Mouse (Mus musculus) hindbrain, embryonic 16.5 days (tissue): ENCODE measurements around the gene Rcan2. TPM values are rescaled to one million over a fixed set of nuclear protein-coding genes. Genes with fewer than 3 reads are reported as not detected.

Experiments used
- ATAC-seq: fragments of 200-750 bp; cut with Nextera tagmentation; 2 replicates; pipeline ENCODE4 v1.8.0; 2017; ENCODE audit warnings: moderate TSS enrichment, moderate library complexity
- H3K27ac ChIP-seq: fragments of 300-500 bp; sonication (generic); 2 replicates; pipeline ENCODE4 v1.5.1; 2014; ENCODE audit warnings: low read depth, mild to moderate bottlenecking, control low read depth, low read length, moderate library complexity
- H3K27me3 ChIP-seq: fragments of 300-500 bp; sonication (generic); replicated peaks from 2 replicates; pipeline ENCODE4 v1.6.1; 2014; ENCODE audit warnings: low read length; ENCODE audit not compliant: control insufficient read depth, insufficient read depth
- H3K36me3 ChIP-seq: fragments of 300-500 bp; sonication (generic); 2 replicates; pipeline ENCODE4 v1.6.1; 2014; ENCODE audit warnings: mild to moderate bottlenecking, low read length, moderate library complexity, mixed read lengths; ENCODE audit not compliant: control insufficient read depth, insufficient read depth
- H3K4me1 ChIP-seq: fragments of 300-500 bp; sonication (generic); 2 replicates; pipeline ENCODE4 v1.6.1; 2014; ENCODE audit warnings: low read depth, low read length; ENCODE audit not compliant: control insufficient read depth, insufficient read depth
- H3K4me2 ChIP-seq: fragments of 300-500 bp; sonication (generic); 2 replicates; pipeline ENCODE4 v1.6.1; 2014; ENCODE audit warnings: mild to moderate bottlenecking, low read length, control low read depth, moderate library complexity
- H3K4me3 ChIP-seq: fragments of 300-500 bp; sonication (generic); 2 replicates; pipeline ENCODE4 v1.5.1; 2014; ENCODE audit warnings: mild to moderate bottlenecking, low read length, control low read depth, moderate library complexity
- H3K9ac ChIP-seq: fragments of 300-500 bp; sonication (generic); 2 replicates; pipeline ENCODE4 v1.6.1; 2014; ENCODE audit warnings: low read depth, mild to moderate bottlenecking, control low read depth, low read length, moderate library complexity
- H3K9me3 ChIP-seq: fragments of 300-500 bp; sonication (generic); 2 replicates; pipeline ENCODE4 v1.6.1; 2014; ENCODE audit warnings: mild to moderate bottlenecking, low read length, moderate library complexity; ENCODE audit not compliant: control insufficient read depth
- WGBS: fragments of 180-500 bp; shearing (Covaris S2); extraction: QIAGEN DNeasy Blood & Tissue Kit; methylation state at CpG from one replicate; pipeline ENCODE4 v1.1.7; 2014; 5-methylcytosine and 5-hydroxymethylcytosine counted together
- polyA plus RNA-seq: library from polyadenylated mRNA; unstranded; fragments of >200 nt; fragmentation: Nextera tagmentation; extraction: Ambion mirVana; gene quantifications from 2 replicates; pipeline ENCODE4 v1.2.1, GENCODE M21; 2015

Rcan2 gene
- polyA plus RNA-seq, 1 experiment from 2014 or later: 136 TPM

GRCm38 (mm10) chr17:43846714-43847113 lies 45.6 kb downstream of the Rcan2 start:
- 76% methylated on average over 2 of the region's 2 CpGs for WGBS
- Histone ChIP-seq H3K4me1 (no peaks in the 10 kb centered on the region), H3K4me2 (no peak overlapping the region), H3K4me3 (no peak overlapping the region), H3K27ac (no peak overlapping the region), H3K9me3 (no peaks in the 10 kb centered on the region), H3K9ac (no peak overlapping the region), H3K36me3 (no peaks in the 10 kb centered on the region), H3K27me3 (no peaks in the 10 kb centered on the region)
- no peak for ATAC-seq

GRCm38 (mm10) chr17:43848903-43849302 lies 47.8 kb downstream of the Rcan2 start:
- 74% methylated on average over 3 of the region's 3 CpGs for WGBS
- Histone ChIP-seq H3K36me3 (no peaks in the 10 kb centered on the region), H3K4me2 (no peak overlapping the region), H3K4me3 (no peak overlapping the region), H3K9ac (no peak overlapping the region), H3K9me3 (no peaks in the 10 kb centered on the region), H3K27ac (no peak overlapping the region), H3K4me1 (no peaks in the 10 kb centered on the region), H3K27me3 (no peaks in the 10 kb centered on the region)
- no peak for ATAC-seq

GRCm38 (mm10) chr17:43855132-43855531 lies 54.0 kb downstream of the Rcan2 start:
- ATAC-seq: no peak
- Histone ChIP-seq H3K9me3 (no peaks in the 10 kb centered on the region), H3K4me3 (no peak overlapping the region), H3K9ac (no peak overlapping the region), H3K27ac (no peak overlapping the region), H3K4me1 (no peaks in the 10 kb centered on the region), H3K36me3 (no peaks in the 10 kb centered on the region), H3K4me2 (no peak overlapping the region), H3K27me3 (no peaks in the 10 kb centered on the region)
- WGBS: 80% methylated on average over 5 of the region's 5 CpGs

GRCm38 (mm10) chr17:43856081-43856480 lies 54.9 kb downstream of the Rcan2 start:
- Histone ChIP-seq H3K36me3 (no peaks in the 10 kb centered on the region), H3K27ac (no peak overlapping the region), H3K27me3 (no peaks in the 10 kb centered on the region), H3K4me2 (no peak overlapping the region), H3K9me3 (no peaks in the 10 kb centered on the region), H3K9ac (no peak overlapping the region), H3K4me3 (no peak overlapping the region), H3K4me1 (no peaks in the 10 kb centered on the region)
- 61% methylated on average over 4 of the region's 4 CpGs for WGBS
- peak; percentile 11; the same call in 1 of the 2 replicates for ATAC-seq

- Histone ChIP-seq H3K27me3 (no peaks in the 10 kb centered on the region), H3K9ac (no peak overlapping the region), H3K4me2 (no peak overlapping the region), H3K4me1 (no peaks in the 10 kb centered on the region), H3K9me3 (no peaks in the 10 kb centered on the region), H3K4me3 (no peak overlapping the region), H3K27ac (no peak overlapping the region), H3K36me3 (no peaks in the 10 kb centered on the region)
- ATAC-seq: no peak
- WGBS: 91% methylated on average over 9 of the region's 9 CpGs
These were observed 67.7 kb downstream of the Rcan2 start for GRCm38 (mm10) chr17:43868808-43869207.

- Histone ChIP-seq H3K27me3 (no peaks in the 10 kb centered on the region), H3K27ac (no peak overlapping the region), H3K4me2 (no peak overlapping the region), H3K4me3 (no peak overlapping the region), H3K9me3 (no peaks in the 10 kb centered on the region), H3K4me1 (no peaks in the 10 kb centered on the region), H3K36me3 (no peaks in the 10 kb centered on the region), H3K9ac (no peak overlapping the region)
- 0 out of 2 replicates have a peak, but pooled peaks have one; percentile 52 for ATAC-seq
- 24% methylated on average over 5 of the region's 5 CpGs for WGBS
These were observed 68.5 kb downstream of the Rcan2 start for GRCm38 (mm10) chr17:43869677-43870076.

- H3K4me3 ChIP-seq: no peak overlapping the region
- H3K9me3 ChIP-seq: no peaks in the 10 kb centered on the region
- no peaks in the 10 kb centered on the region for H3K27me3 ChIP-seq
- no peak overlapping the region for H3K27ac ChIP-seq
- ATAC-seq: no peak
- no peak overlapping the region for H3K9ac ChIP-seq
- H3K4me1 ChIP-seq: no peaks in the 10 kb centered on the region
- no peak overlapping the region for H3K4me2 ChIP-seq
- H3K36me3 ChIP-seq: no peaks in the 10 kb centered on the region
- WGBS: 83% methylated on average over 5 of the region's 5 CpGs
These were observed 73.3 kb downstream of the Rcan2 start for GRCm38 (mm10) chr17:43874417-43874816.

GRCm38 (mm10) chr17:43877425-43877824 lies 76.3 kb downstream of the Rcan2 start:
- Histone ChIP-seq H3K4me2 (no peak overlapping the region), H3K27me3 (no peaks in the 10 kb centered on the region), H3K4me3 (no peak overlapping the region), H3K36me3 (no peaks in the 10 kb centered on the region), H3K4me1 (no peaks in the 10 kb centered on the region), H3K27ac (no peak overlapping the region), H3K9ac (no peak overlapping the region), H3K9me3 (no peaks in the 10 kb centered on the region)
- WGBS: 56% methylated on average over 2 of the region's 2 CpGs
- ATAC-seq: no peak

GRCm38 (mm10) chr17:43883016-43883415 lies 81.9 kb downstream of the Rcan2 start:
- 20% methylated on average over 1 of the region's 1 CpGs for WGBS
- ATAC-seq: peak; percentile 60

GRCm38 (mm10) chr17:43886262-43886661 lies 85.1 kb downstream of the Rcan2 start:
- 58% methylated on average over 7 of the region's 7 CpGs for WGBS
- H3K27me3 ChIP-seq: no peaks in the 10 kb centered on the region
- no peaks in the 10 kb centered on the region for H3K4me1 ChIP-seq
- H3K9me3 ChIP-seq: no peaks in the 10 kb centered on the region
- H3K36me3 ChIP-seq: no peaks in the 10 kb centered on the region
- H3K27ac ChIP-seq: no peak overlapping the region
- no peak overlapping the region for H3K4me2 ChIP-seq
- H3K9ac ChIP-seq: no peak overlapping the region
- no peak overlapping the region for H3K4me3 ChIP-seq
- ATAC-seq: no peak

More at GRCm38 (mm10) chr17:43883016-43883415, 81.9 kb downstream of the Rcan2 start:
- no peak overlapping the region for H3K27ac ChIP-seq
- H3K27me3 ChIP-seq: no peaks in the 10 kb centered on the region
- H3K4me3 ChIP-seq: no peak overlapping the region
- H3K36me3 ChIP-seq: no peaks in the 10 kb centered on the region
- H3K4me1 ChIP-seq: no peaks in the 10 kb centered on the region
- H3K4me2 ChIP-seq: no peak overlapping the region
- H3K9ac ChIP-seq: no peak overlapping the region
- H3K9me3 ChIP-seq: no peaks in the 10 kb centered on the region
